Mouse (Mus musculus) small intestine, adult 2 months (tissue): ENCODE results near the gene Samd4b. TPM values are rescaled to one million over a fixed set of nuclear protein-coding genes. Genes with fewer than 3 reads are reported as not detected.

ENCODE experiments used
- H3K27ac ChIP-seq: fragments of 200-500 bp; 2 replicates; pipeline ENCODE4 v1.5.1; 2012; ENCODE audit warnings: low read depth, low read length, control low read depth, inconsistent platforms; ENCODE audit not compliant: insufficient read depth
- H3K27me3 ChIP-seq: fragments of 200-500 bp; 2 replicates; pipeline ENCODE4 v1.6.1; 2012; ENCODE audit warnings: mild to moderate bottlenecking, moderate library complexity, low read length, inconsistent platforms; ENCODE audit not compliant: control insufficient read depth, insufficient read depth
- H3K36me3 ChIP-seq: fragments of 200-500 bp; 2 replicates; pipeline ENCODE4 v1.6.1; 2012; ENCODE audit warnings: mild to moderate bottlenecking, low read length, control low read depth, inconsistent platforms; ENCODE audit not compliant: control insufficient read depth, insufficient read depth
- H3K4me1 ChIP-seq: fragments of 200-500 bp; 2 replicates; pipeline ENCODE4 v1.6.1; 2012; ENCODE audit warnings: low read length, inconsistent platforms, mixed read lengths; ENCODE audit not compliant: control insufficient read depth, insufficient read depth, insufficient read length
- H3K4me3 ChIP-seq: fragments of 200-500 bp; 2 replicates; pipeline ENCODE4 v1.5.1; 2012; ENCODE audit warnings: low read depth, mild to moderate bottlenecking, control low read depth, inconsistent platforms, low read length, moderate library complexity
- CTCF ChIP-seq: fragments of 200-500 bp; IDR thresholded peaks from 2 replicates; pipeline ENCODE4 v1.5.1; 2012; ENCODE audit warnings: low read depth, mild to moderate bottlenecking, control low read depth, inconsistent platforms, low read length, moderate library complexity, mixed read lengths; ENCODE audit not compliant: insufficient replicate concordance, insufficient read length; ENCODE audit errors: extremely low read depth
- POLR2A ChIP-seq: fragments of 200-500 bp; IDR thresholded peaks from 2 replicates; pipeline ENCODE4 v1.6.1; 2012; ENCODE audit warnings: low read depth, mild to moderate bottlenecking, control low read depth, inconsistent platforms, low read length, moderate library complexity
- WGBS: fragments of 180-500 bp; shearing (Covaris S2); methylation state at CpG from one replicate; pipeline ENCODE4 v1.1.7; 2018; 5-methylcytosine and 5-hydroxymethylcytosine counted together
- polyA plus RNA-seq: library from polyadenylated mRNA; depleted of rRNA; stranded (reverse); fragments of >200 nt; gene quantifications from 2 replicates; pipeline ENCODE4 v1.2.3, GENCODE M21; 2012

The Samd4b gene
- polyA plus RNA-seq, 1 experiment = 82.0 TPM

GRCm38 (mm10) chr7:28436271-28436904, 161.6 kb downstream of the Samd4b start:
- Histone ChIP-seq H3K27me3 (no peaks in the 10 kb centered on the region), H3K36me3 (peaks cover 2% of the 10 kb centered on the region; the same call in 1 of the 2 replicates), H3K4me1 (no peaks in the 10 kb centered on the region; the same call in 1 of the 2 replicates), H3K27ac (peak overlapping the region; percentile 82), H3K4me3 (peak overlapping the region; percentile 96)
- peak; percentile 54 for TF ChIP-seq CTCF
- no peak for TF ChIP-seq POLR2A
- 2% methylated on average over 63 of the region's 64 CpGs for WGBS

GRCm38 (mm10) chr7:28435660-28436259, 162.2 kb downstream of the Samd4b start:
- H3K27ac ChIP-seq = no peak overlapping the region
- no peaks in the 10 kb centered on the region; the same call in 1 of the 2 replicates for H3K4me1 ChIP-seq
- WGBS = 4% methylated on average over 67 of the region's 70 CpGs
- peaks cover 2% of the 10 kb centered on the region; the same call in 1 of the 2 replicates for H3K36me3 ChIP-seq
- H3K4me3 ChIP-seq = peak overlapping the region; percentile 96
- H3K27me3 ChIP-seq = no peaks in the 10 kb centered on the region
- TF ChIP-seq CTCF (no peak), POLR2A (no peak)

GRCm38 (mm10) chr7:28432252-28432651, 165.7 kb downstream of the Samd4b start:
- Histone ChIP-seq H3K36me3 (peaks cover 2% of the 10 kb centered on the region), H3K4me3 (no peak overlapping the region), H3K27ac (no peak overlapping the region), H3K27me3 (no peaks in the 10 kb centered on the region), H3K4me1 (no peaks in the 10 kb centered on the region; the same call in 1 of the 2 replicates)
- TF ChIP-seq POLR2A = no peak
- no peak for TF ChIP-seq CTCF
- WGBS = 77% methylated on average over 2 of the region's 2 CpGs

GRCm38 (mm10) chr7:28430512-28430911, 167.4 kb downstream of the Samd4b start:
- Histone ChIP-seq H3K4me1 (no peaks in the 10 kb centered on the region), H3K27me3 (no peaks in the 10 kb centered on the region), H3K36me3 (peaks cover 2% of the 10 kb centered on the region), H3K4me3 (no peak overlapping the region), H3K27ac (no peak overlapping the region)
- no peak for TF ChIP-seq CTCF
- no peak for TF ChIP-seq POLR2A
- WGBS = 46% methylated on average over 1 of the region's 1 CpGs

- no peak for TF ChIP-seq POLR2A
- TF ChIP-seq CTCF = no peak
- Histone ChIP-seq H3K4me1 (no peaks in the 10 kb centered on the region), H3K27ac (no peak overlapping the region), H3K36me3 (peaks cover 9% of the 10 kb centered on the region), H3K4me3 (no peak overlapping the region), H3K27me3 (no peaks in the 10 kb centered on the region)
Measured at GRCm38 (mm10) chr7:28427738-28428137, 170.2 kb downstream of the Samd4b start.

GRCm38 (mm10) chr7:28423018-28423417, 174.9 kb downstream of the Samd4b start:
- no peak overlapping the region for H3K4me3 ChIP-seq
- no peaks in the 10 kb centered on the region for H3K4me1 ChIP-seq
- H3K27me3 ChIP-seq = no peaks in the 10 kb centered on the region
- TF ChIP-seq POLR2A (no peak), CTCF (no peak)
- peaks cover 29% of the 10 kb centered on the region for H3K36me3 ChIP-seq
- WGBS = 61% methylated on average over 1 of the region's 1 CpGs
- H3K27ac ChIP-seq = no peak overlapping the region

- Histone ChIP-seq H3K27ac (no peak overlapping the region), H3K36me3 (peaks cover 35% of the 10 kb centered on the region), H3K4me1 (no peaks in the 10 kb centered on the region), H3K4me3 (no peak overlapping the region), H3K27me3 (no peaks in the 10 kb centered on the region)
- TF ChIP-seq POLR2A = no peak
- TF ChIP-seq CTCF = no peak
- WGBS = 86% methylated on average over 2 of the region's 2 CpGs
Measured at GRCm38 (mm10) chr7:28419416-28419815, 178.5 kb downstream of the Samd4b start.
